Mouse (Mus musculus) hindbrain, embryonic 14.5 days (tissue): ENCODE measurements at regions not wholly inside any gene's neighbourhood (a gene's known extent, or its start where the extent isn't known, plus 50 kb on each side); places are given as distances from the start of the nearest gene placed in this dataset.

Experiments
- ATAC-seq: fragments of 200-750 bp; cut with Nextera tagmentation; 2 replicates; pipeline ENCODE4 v1.8.0; 2017; ENCODE audit warnings: moderate number of reproducible peaks, mild to moderate bottlenecking, moderate TSS enrichment, moderate library complexity; ENCODE audit not compliant: low FRiP score
- DNase-seq: peaks from one replicate; pipeline ENCODE4 v3.0.0-alpha.2; 2015; ENCODE audit warnings: low spot score
- H3K27ac ChIP-seq: fragments of 300-500 bp; sonication (generic); 2 replicates; pipeline ENCODE4 v1.5.1; 2014; ENCODE audit warnings: mild to moderate bottlenecking, moderate library complexity
- H3K27me3 ChIP-seq: fragments of 300-500 bp; sonication (generic); 2 replicates; pipeline ENCODE4 v1.6.1; 2014; ENCODE audit warnings: mild to moderate bottlenecking, low read length, mixed read lengths; ENCODE audit not compliant: control insufficient read depth, insufficient read depth
- H3K36me3 ChIP-seq: fragments of 300-500 bp; sonication (generic); replicated peaks from 2 replicates; pipeline ENCODE4 v1.6.1; 2014; ENCODE audit not compliant: control insufficient read depth, insufficient read depth
- H3K4me1 ChIP-seq: fragments of 300-500 bp; sonication (generic); replicated peaks from 2 replicates; pipeline ENCODE4 v1.6.1; 2014; ENCODE audit warnings: antibody characterized with exemption, low read length, mixed read lengths; ENCODE audit not compliant: control insufficient read depth, insufficient read depth
- H3K4me2 ChIP-seq: fragments of 300-500 bp; sonication (generic); replicated peaks from 2 replicates; pipeline ENCODE4 v1.6.1; 2014; ENCODE audit warnings: mild to moderate bottlenecking, moderate library complexity
- H3K4me3 ChIP-seq: fragments of 300-500 bp; sonication (generic); replicated peaks from 2 replicates; pipeline ENCODE4 v1.5.1; 2014; ENCODE audit warnings: mild to moderate bottlenecking, low read length
- H3K9ac ChIP-seq: fragments of 300-500 bp; sonication (generic); 2 replicates; pipeline ENCODE4 v1.6.1; 2014
- H3K9me3 ChIP-seq: fragments of 300-500 bp; sonication (generic); 2 replicates; pipeline ENCODE4 v1.6.1; 2016; ENCODE audit warnings: low read length; ENCODE audit not compliant: control insufficient read depth
- WGBS: fragments of 180-500 bp; shearing (Covaris S2); extraction: QIAGEN DNeasy Blood & Tissue Kit; methylation state at CpG from one replicate; pipeline ENCODE4 v1.1.7; 2014; 5-methylcytosine and 5-hydroxymethylcytosine counted together

GRCm38 (mm10) chr2:6263565-6263964, 50.7 kb upstream of the Echdc3 start:
- no peak overlapping the region for H3K9ac ChIP-seq
- H3K27ac ChIP-seq, result no peak overlapping the region
- 0 out of 2 replicates have a peak, but pooled peaks cover 8% of the 10 kb centered on the region for H3K27me3 ChIP-seq
- ATAC-seq, result no peak
- H3K4me2 ChIP-seq, result no peak overlapping the region
- no peaks in the 10 kb centered on the region; the same call in 1 of the 2 replicates for H3K9me3 ChIP-seq
- H3K36me3 ChIP-seq, result no peaks in the 10 kb centered on the region
- no peak for DNase-seq
- no peak overlapping the region for H3K4me3 ChIP-seq
- 99% methylated on average over 4 of the region's 4 CpGs for WGBS
- peaks cover 18% of the 10 kb centered on the region for H3K4me1 ChIP-seq

GRCm38 (mm10) chr2:6264085-6264783, 51.4 kb upstream of the Echdc3 start:
- Histone ChIP-seq H3K4me2 (no peak overlapping the region), H3K36me3 (no peaks in the 10 kb centered on the region), H3K9ac (no peak overlapping the region), H3K27me3 (0 out of 2 replicates have a peak, but pooled peaks cover 2% of the 10 kb centered on the region), H3K27ac (no peak overlapping the region), H3K4me1 (peaks cover 21% of the 10 kb centered on the region), H3K9me3 (no peaks in the 10 kb centered on the region; the same call in 1 of the 2 replicates), H3K4me3 (no peak overlapping the region)
- DNase-seq (no peak), ATAC-seq (no peak)
- WGBS, result 93% methylated on average over 8 of the region's 8 CpGs

DNA sequence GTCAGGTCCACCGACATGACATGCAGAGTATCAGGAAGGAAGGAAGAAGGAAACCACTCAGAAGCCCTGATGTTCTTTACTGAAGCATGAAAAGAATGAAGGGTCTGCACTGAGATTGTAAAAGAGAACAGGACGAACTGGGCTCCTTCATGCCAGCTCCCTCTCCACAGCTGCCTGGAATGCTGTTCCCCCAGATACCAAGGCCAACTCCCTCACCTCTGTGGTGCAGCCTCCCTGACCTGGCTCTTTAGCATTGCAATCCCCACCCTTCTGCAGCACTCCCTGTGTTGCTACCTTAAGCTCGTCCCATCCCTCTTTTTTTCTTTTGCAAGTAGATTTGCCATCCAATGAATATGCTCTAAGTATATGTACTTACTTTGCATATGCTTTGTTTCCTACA, 52.3 kb upstream of the Echdc3 start:
- no peak overlapping the region for H3K4me2 ChIP-seq
- no peak for ATAC-seq
- 85% methylated on average over 3 of the region's 3 CpGs for WGBS

GRCm38 (mm10) chr2:6267066-6267465, 54.2 kb upstream of the Echdc3 start:
- peaks cover 14% of the 10 kb centered on the region for H3K4me1 ChIP-seq
- no peak overlapping the region for H3K4me3 ChIP-seq
- 31% methylated on average over 6 of the region's 6 CpGs for WGBS
- H3K27me3 ChIP-seq, result no peaks in the 10 kb centered on the region
- no peaks in the 10 kb centered on the region for H3K36me3 ChIP-seq
- H3K27ac ChIP-seq, result peak overlapping the region; percentile 53
- no peak for ATAC-seq
- H3K9me3 ChIP-seq, result no peaks in the 10 kb centered on the region
- DNase-seq, result no peak
- no peak overlapping the region for H3K9ac ChIP-seq
- no peak overlapping the region for H3K4me2 ChIP-seq

More for the DNA sequence above, 52.3 kb upstream of the Echdc3 start:
- Histone ChIP-seq H3K4me1 (peaks cover 21% of the 10 kb centered on the region), H3K4me3 (no peak overlapping the region), H3K9me3 (no peaks in the 10 kb centered on the region; the same call in 1 of the 2 replicates), H3K36me3 (no peaks in the 10 kb centered on the region), H3K9ac (no peak overlapping the region), H3K27me3 (no peaks in the 10 kb centered on the region), H3K27ac (no peak overlapping the region)
- no peak for DNase-seq

DNA sequence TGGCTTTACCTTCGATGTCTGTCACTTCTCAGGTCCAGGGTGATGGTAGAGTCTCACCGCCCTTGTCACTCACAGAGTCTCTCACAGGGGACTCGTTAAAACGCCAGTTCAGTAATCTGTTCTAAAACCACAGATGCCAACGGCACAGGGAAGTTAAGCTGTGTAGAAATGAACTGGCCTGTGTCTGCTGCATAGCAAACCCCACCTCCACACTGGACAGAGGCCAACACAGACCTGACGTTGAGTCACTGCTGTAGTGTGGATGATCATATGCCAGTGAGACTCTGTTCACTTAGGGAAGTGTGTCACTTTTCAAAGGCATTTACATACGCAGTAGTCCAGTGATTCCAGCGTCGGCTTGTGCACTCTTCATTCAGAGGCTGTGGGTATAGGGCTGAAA, 54.7 kb upstream of the Echdc3 start:
- H3K27ac ChIP-seq, result peak overlapping the region; percentile 53
- DNase-seq, result peak; percentile 60
- 29% methylated on average over 9 of the region's 9 CpGs for WGBS
- no peaks in the 10 kb centered on the region for H3K36me3 ChIP-seq
- H3K4me3 ChIP-seq, result no peak overlapping the region
- peak; percentile 72; the same call in 1 of the 2 replicates for ATAC-seq
- no peaks in the 10 kb centered on the region for H3K27me3 ChIP-seq
- no peak overlapping the region for H3K9ac ChIP-seq
- H3K4me2 ChIP-seq, result no peak overlapping the region
- H3K4me1 ChIP-seq, result peaks cover 14% of the 10 kb centered on the region
- H3K9me3 ChIP-seq, result no peaks in the 10 kb centered on the region

DNA sequence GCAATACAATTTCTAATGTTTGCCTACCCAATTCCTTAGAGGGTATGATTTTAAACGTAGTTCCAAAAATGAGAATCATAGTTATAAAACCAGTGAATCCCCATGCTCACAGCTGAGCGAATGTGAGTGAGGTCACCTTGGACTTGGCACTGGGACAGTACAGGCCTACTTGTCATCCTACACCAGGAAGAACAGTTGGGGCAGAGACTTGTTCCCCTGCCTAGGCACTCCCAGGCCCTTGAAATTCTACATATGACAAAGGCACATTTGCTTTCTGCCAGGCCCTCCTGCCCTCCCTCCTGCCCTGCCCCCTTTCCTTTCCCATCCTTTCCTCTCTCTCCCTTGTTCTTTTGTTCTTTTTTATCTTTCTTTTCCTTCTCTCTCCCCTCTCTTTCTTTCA, 50.0 kb upstream of the Usp6nl start:
- no peak overlapping the region for H3K9ac ChIP-seq
- H3K4me1 ChIP-seq, result peaks cover 6% of the 10 kb centered on the region
- 90% methylated on average over 2 of the region's 2 CpGs for WGBS
- H3K9me3 ChIP-seq, result no peaks in the 10 kb centered on the region
- no peaks in the 10 kb centered on the region for H3K27me3 ChIP-seq
- H3K4me3 ChIP-seq, result no peak overlapping the region
- ATAC-seq (no peak), DNase-seq (no peak)
- H3K27ac ChIP-seq, result no peak overlapping the region
- no peak overlapping the region for H3K4me2 ChIP-seq
- no peaks in the 10 kb centered on the region for H3K36me3 ChIP-seq
